Mouse (Mus musculus): ENCODE results near the gene Sirt1.
"Not testable (repeated sequence)": the region's sequence is repeated elsewhere in the genome, so short reads cannot be mapped to it uniquely, and the experiment has no call there.

Sirt1 gene

DNA sequence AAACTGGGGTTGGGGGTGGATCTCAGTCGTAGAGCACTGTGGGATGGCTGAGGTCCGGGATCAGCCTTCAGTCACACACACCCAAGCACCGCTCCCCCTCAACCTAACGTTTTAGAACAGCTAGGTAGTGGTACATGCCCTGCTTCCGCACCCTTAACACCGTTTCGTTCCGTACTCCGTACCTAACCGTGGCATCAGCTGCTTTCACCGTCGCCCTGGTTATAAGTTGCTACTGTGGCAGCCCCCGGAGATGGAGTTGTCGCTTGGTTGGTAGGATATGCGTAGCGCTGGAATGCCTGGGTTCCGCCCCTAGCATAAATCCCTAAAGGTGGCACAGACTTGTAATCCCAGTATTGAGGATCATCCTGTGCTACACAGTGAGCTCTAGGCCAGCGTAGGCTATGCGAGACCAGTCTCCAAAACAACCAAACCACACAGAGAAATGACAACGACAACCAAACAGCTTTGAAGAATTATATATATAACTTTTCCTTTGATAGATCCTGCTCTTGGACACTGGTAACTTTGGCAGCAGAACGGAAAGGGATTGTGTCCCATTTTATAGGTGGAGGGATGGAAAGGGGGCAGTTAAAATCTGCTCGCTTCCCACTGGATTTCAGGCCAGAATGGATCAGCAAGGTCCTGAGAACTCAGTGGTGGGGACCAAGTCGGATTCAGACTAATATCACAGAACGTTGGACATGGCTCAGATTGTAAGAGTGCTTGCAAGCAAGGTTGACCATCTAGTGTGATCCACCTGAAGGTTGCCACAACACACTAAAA is at the start of gene Sirt1:
Sirt1 (minus strand) TSS at position 207 of the 783 bp plus-strand sequence.
- DNase-seq: peak; percentile 30 to 43

GRCm38 (mm10) chr10:63429785-63430305 is 48.3 kb upstream of the Sirt1 start, which contains the start of gene Ctnna3:
Gene Ctnna3, plus strand, starts transcription at chr10:63430098.
- DNase-seq: peak; percentile 92 to 95

GRCm38 (mm10) chr10:63429380-63429779 is 47.9 kb upstream of the Sirt1 start:
- DNase-seq: peak; percentile 98 to 99

DNA sequence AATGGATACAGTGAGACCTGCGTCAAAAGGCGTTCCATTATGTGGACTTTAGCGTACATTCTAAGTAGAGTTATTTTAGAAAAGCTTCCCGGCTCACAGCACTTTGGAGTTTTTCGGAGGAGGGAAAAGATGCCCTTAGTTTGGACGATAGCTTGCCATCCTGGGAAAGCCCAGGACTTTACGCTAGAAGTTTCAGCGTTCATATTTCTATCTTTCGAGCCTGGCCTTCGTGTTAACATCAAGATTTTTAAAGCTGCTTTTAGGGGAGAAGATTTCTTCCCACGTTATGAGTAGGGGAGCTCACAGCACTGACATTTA is 47.5 kb upstream of the Sirt1 start:
- DNase-seq: no peak

GRCm38 (mm10) chr10:63428243-63429022 is 46.9 kb upstream of the Sirt1 start:
- DNase-seq: peak; percentile 39 to 50

DNA sequence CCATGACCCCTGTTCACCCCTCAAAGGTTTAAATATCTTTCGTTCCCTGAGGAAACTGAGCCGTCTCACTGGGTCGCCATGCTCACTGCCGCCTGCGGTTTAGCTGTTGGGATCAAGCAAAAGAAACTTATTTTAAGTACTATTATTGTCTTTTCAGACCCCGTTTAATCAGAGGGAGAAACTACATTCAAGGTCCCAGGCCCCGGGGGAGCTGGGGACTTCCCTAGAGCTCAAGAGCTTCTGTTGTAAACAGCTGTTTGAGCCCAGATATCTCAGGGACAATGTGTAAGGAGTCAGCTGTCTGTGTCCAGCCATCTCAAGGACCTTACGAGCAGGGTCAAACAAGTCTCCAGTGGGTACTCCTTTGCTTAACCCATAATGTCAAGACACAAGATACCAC is 45.6 kb upstream of the Sirt1 start:
- DNase-seq: no peak

DNA sequence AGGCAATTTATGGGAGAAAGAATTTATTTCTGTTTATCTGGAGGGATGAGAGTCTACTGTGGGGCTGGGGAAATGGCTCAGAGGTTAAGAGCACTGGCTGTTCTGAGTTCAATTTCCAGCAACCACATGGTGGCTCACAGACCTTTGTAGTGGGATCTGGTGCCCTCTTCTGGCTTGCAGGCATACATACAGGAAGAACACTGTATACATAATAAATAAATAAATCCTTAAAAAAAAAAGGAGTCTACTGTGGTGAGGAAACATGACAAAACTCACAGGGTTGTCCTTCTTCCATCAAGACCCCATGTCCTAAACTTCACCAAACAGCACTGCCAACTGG is 42.9 kb upstream of the Sirt1 start:
- peak; percentile 51 to 52 for DNase-seq

DNA sequence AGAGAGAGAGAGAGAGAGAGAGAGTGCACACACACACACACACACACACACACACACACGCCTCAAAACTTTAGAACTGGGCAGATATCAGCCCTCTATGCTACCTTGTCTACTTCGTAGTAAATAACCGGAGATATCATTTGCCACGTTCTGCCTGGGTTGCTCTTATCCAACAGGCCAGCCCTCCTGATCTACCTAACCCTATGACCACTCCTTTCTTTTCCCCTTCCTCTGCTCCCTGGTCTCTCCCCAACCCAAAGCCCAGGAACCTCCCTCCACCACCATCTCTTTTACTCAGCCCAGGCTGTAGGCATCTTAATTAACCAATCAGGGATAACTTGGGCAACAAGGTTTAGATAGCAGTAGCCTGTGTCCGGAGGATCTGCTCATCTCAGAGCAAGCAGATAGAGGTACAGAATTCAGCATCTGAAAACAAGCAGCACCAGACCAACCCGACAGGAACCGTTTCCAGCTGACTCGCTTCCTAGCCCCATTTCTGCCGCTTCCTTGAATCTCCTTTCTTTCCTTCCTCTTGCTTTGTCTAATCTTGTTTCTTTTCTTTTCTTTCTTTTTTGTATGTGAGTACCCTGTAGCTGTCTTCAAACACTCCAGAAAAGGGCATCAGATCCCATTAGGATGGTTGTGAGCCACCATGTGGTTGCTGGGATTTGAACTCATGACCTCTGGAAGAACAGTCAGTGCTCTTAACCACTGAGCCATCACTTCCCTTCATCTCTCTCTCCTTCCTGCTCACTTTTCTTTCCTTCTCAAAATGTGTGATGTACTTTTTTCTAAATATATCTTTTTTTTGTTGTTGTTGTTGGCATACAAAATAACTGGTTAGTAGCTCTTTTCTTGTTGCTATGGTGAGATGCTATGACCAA is 42.3 kb upstream of the Sirt1 start:
- DNase-seq: no peak

DNA sequence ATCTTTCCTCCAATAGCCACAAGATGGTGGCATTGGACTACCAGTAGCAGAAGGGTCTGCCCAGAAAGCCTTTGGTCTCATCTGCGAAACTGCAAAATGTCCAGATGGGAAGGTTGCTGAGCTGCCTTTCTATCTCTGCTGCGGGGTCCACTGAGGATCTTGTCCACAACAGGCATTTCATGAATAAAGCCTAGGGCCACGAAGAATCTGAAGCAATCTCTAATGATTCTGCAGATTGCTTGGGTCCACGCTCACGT is 41.2 kb upstream of the Sirt1 start:
- DNase-seq: peak; percentile 34 to 38

- peak; percentile 61 to 69 for DNase-seq
Measured at GRCm38 (mm10) chr10:63421739-63422735, 40.5 kb upstream of the Sirt1 start, which contains the start of gene Gm7075. Gene Gm7075, minus strand, starts transcription at chr10:63421789.

GRCm38 (mm10) chr10:63417061-63417460 is 35.6 kb upstream of the Sirt1 start:
- no peak for DNase-seq

DNA sequence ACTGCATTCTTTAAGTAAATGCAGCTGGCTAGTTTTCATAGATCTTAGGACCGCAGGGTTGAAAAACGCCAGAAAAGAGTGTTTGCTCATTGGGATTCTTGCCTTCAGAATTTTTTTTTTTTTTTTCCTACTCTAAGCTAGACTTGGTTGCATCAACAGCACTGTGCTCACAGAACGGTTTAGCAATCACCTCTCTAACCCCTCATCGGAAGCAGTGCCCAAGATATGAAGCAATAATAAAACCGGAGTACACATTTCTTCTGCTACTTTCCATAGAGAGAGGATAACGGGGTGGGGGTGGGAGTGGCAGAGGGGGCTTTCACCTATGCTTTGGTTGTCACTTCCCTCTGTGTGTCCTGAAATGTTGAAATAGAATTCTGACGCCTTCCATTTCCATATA is 34.3 kb upstream of the Sirt1 start:
- no peak for DNase-seq

DNA sequence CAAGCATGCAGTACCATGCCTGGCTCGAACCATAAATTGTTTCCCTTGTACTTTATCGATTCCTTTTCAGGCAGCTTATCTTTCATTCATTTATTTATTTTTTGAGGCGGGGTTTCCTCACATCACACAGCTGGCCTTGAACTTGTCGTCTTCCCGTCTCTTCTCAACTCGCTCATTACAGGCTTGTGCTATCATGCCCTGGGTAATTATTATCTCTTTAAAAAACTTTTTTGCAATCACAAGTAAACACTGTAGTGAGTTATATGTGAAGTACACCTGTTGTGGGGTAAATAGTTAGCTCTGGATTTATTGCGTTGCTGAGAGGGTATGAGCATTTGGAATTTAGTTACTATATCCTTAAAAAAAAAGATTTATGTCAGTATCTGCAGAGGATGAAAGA is 33.8 kb upstream of the Sirt1 start:
- DNase-seq: no peak

DNA sequence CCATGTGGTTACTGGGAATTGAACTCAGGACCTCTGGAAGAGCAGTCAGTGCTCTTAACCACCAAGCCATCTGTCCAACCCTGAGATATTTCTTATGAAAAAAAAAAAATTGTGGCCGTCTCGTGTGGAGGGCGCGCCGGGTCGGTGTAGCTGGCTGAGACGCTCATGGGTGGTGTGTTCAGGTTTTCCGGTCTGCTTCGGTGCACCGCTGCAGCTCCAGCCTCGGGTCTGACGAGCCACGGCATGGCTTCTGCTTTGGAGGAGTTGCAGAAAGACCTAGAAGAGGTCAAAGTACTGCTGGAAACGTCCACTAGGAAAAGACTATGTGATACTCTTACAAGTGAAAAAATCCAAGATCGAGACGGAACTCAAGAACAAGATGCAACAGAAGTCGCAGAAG is 31.3 kb upstream of the Sirt1 start:
- no peak for DNase-seq

GRCm38 (mm10) chr10:63411674-63412073 is 30.2 kb upstream of the Sirt1 start:
- not testable (repeated sequence) for DNase-seq

DNA sequence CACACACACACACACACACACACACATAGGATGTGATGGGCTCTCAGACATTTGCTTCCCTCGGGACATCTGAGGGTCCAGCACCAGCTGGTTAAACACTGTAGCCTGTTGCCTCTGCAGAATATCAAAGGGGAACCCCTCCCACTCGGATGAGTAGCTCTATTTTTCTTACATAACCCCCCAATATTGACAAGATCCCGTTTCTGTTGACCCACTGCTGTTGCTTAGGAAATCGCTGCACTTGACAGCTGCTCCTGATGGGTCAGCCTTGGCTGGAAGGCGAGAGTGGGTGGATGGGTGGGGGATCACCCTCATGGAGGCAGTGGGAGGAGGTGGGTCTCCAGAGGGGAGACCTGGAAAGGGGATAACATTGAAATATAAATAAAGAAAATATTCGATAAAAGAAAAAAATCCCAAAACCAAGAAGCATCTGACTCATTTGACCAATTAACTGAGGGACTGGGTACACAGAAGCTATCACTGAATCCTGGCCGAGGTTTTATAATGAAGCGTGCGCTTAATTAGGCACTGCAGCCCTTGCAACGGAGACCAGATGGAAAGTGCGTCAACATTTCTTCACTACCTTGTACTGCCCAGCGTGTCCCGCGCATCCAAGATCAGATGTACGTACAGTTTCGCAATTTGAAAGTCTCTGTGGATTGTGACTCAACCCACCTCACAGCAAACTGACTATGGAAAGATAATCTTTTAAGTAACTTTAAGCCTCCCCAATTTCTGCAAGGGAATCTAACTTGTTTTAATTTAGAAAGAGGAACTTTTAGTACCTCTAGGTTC is 28.9 kb upstream of the Sirt1 start:
- peak in 1 of 2 experiments; percentile 31 for DNase-seq

GRCm38 (mm10) chr10:63403636-63404035 is 22.1 kb upstream of the Sirt1 start:
- DNase-seq: no peak

DNA sequence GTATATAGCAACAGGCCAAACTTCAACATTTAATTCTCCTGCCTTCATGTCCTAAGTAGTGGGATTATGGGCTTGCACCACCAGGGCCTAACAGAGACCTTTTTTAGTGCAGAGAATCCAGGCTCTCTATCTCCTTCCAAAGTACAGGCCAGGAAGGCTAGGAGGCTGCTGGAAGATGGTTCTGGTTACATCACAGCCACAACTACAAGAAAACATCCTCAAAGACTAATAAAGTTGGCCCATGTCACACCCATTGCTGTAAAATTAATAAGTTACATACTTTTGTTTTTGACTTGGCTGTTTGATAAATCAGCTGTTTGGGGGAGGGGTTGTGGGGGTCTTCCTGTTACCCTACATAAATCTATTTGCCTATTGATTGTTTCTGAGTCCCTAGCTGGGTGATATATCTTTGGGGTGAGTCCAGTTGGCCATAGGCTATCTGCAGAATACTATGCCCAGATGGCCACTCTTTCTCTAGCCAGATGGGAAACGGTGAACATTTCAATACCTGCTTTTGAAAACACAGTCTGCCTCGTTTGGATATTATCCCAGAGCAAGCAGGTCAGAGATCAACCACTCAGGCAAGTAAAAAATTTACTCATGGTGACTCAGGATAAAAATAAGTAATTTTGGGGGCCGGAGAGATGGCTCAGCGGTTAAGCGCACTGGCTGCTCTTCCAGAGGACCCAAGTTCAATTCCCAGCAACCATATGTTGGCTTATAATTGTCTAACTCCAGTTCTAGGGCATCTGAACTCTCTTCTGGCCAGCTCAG is 21.4 kb upstream of the Sirt1 start:
- no peak for DNase-seq

GRCm38 (mm10) chr10:63396963-63397362 is 15.5 kb upstream of the Sirt1 start:
- DNase-seq: no peak

DNA sequence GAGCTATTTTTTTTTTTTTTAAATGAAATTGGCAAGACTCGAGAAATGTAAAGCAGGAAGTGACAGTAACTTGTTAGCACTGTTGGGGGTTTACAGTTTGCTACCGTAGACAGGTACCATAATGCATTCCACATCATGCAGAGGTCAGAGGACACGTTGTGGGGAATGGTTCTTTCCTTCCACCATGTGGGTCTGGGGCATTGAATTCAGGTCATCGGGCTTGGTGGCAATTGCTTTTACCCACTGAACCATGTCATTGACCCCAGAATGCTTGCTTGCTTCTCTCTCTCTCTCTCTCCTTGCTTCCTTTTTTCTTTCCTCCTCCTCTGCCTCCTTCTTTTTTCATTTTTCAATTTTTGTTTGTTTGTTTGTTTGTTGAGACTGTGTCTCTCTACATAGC is 7.4 kb upstream of the Sirt1 start:
- no peak for DNase-seq
